8 mouse cellular contexts compared by ENCODE assay signal in the genomic region with DNA sequence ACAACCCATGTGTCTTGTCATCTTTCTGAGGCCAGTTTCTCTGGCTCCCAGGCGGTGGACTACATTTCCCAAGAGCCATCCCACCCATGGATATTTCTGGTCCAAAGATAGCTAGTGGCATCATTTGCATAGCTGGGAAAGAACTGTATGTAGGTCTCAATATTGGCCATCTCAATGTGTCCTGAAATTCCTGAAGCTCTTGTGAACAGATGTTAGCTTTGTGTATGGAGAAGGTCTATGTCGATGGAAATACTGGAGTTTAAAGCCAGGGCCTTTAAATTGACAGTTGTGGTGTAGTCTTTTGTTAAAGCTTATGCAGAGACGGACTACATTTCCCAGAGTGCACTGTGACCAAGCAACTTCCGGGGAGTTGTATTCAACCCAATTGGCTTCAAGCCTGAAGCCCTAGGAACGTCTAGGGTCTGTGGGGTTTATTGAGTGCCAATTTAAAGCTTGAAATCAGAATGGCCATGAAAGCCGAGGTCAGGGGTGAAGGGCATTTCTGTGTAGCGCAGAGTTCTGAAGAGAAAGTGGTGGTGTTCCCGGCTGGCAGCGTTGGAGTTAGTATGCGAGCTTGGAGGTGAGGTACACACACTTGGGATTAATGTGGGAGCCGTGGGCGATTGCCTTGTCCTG. TPM values are rescaled to one million over a fixed set of nuclear protein-coding genes. Genes with fewer than 3 reads are reported as not detected.
A peak's percentile ranks its signal among the peaks of the same experiment; 100 is the strongest.
DNase-seq lines count a peak whose midpoint lies in the region; ATAC-seq and TF ChIP-seq lines count a peak whose summit lies in the region.

No protein-coding gene starts in this region.

- peaks cover 24% of the 10 kb centered on the region for H3K4me1 ChIP-seq in E14TG2a.4 (replicated peaks; ENCODE audit: low read depth, low read length)
- peaks cover 9% of the 10 kb centered on the region; the same call in 1 of the 2 replicates for H3K4me1 ChIP-seq in forebrain, embryonic 11.5 days (replicated peaks; ENCODE audit: control insufficient read depth, insufficient read depth, low read length)
- H3K4me1 ChIP-seq in heart, embryonic 16.5 days (ENCODE audit: control insufficient read depth, insufficient read depth, low read length) = peaks cover 21% of the 10 kb centered on the region
- peaks cover 53% of the 10 kb centered on the region for H3K4me1 ChIP-seq in liver, embryonic 13.5 days (replicated peaks)
- H3K4me1 ChIP-seq in stomach, embryonic 14.5 days (ENCODE audit: control insufficient read depth, insufficient read depth, low read length) = peaks cover 10% of the 10 kb centered on the region; the same call in 1 of the 2 replicates

- 5% methylated on average over 12 of the region's 12 CpGs for WGBS in forebrain, embryonic 11.5 days
- WGBS in heart, embryonic 16.5 days = 2% methylated on average over 12 of the region's 12 CpGs
- 4% methylated on average over 12 of the region's 12 CpGs for WGBS in liver, embryonic 13.5 days (ENCODE audit: insufficient replicate concordance)
- WGBS in stomach, embryonic 14.5 days = 4% methylated on average over 12 of the region's 12 CpGs

- H3K27ac ChIP-seq in forebrain, embryonic 11.5 days (ENCODE audit: low read depth, low read length) = 0 out of 2 replicates have a peak overlapping the region, but pooled peaks have one; percentile 12
- peak overlapping the region; percentile 82 for H3K27ac ChIP-seq in heart, embryonic 16.5 days (ENCODE audit: low read length)
- H3K27ac ChIP-seq in liver, embryonic 13.5 days = peak overlapping the region; percentile 80
- H3K27ac ChIP-seq in stomach, embryonic 14.5 days (ENCODE audit: low read length) = no peak overlapping the region

- peaks cover 15% of the 10 kb centered on the region for H3K36me3 ChIP-seq in E14TG2a.4 (ENCODE audit: insufficient read depth, low read length)
- H3K36me3 ChIP-seq in forebrain, embryonic 11.5 days (ENCODE audit: control insufficient read depth, insufficient read depth, low read length) = no peaks in the 10 kb centered on the region; the same call in 1 of the 2 replicates
- peaks cover 7% of the 10 kb centered on the region for H3K36me3 ChIP-seq in heart, embryonic 16.5 days (ENCODE audit: control insufficient read depth, insufficient read depth)
- H3K36me3 ChIP-seq in liver, embryonic 13.5 days = peaks cover 23% of the 10 kb centered on the region
- H3K36me3 ChIP-seq in stomach, embryonic 14.5 days (ENCODE audit: control insufficient read depth, insufficient read depth, low read length) = peaks cover 5% of the 10 kb centered on the region; the same call in 1 of the 2 replicates

- TF ChIP-seq CTCF in E14TG2a.4 (conservative IDR thresholded peaks at IDR 0.05; ENCODE audit: low read length) = no peak

- H3K9me3 ChIP-seq in E14TG2a.4 (ENCODE audit: low read length) = peaks cover 15% of the 10 kb centered on the region
- no peaks in the 10 kb centered on the region for H3K9me3 ChIP-seq in forebrain, embryonic 11.5 days (ENCODE audit: control insufficient read depth, low read length)
- H3K9me3 ChIP-seq in heart, embryonic 16.5 days (replicated peaks; ENCODE audit: control insufficient read depth, low read length) = no peaks in the 10 kb centered on the region
- no peaks in the 10 kb centered on the region for H3K9me3 ChIP-seq in liver, embryonic 13.5 days (replicated peaks)
- no peaks in the 10 kb centered on the region for H3K9me3 ChIP-seq in stomach, embryonic 14.5 days (ENCODE audit: control insufficient read depth, low read depth, low read length)

- peak overlapping the region; percentile 60 for H3K4me2 ChIP-seq in forebrain, embryonic 11.5 days (ENCODE audit: low read depth, low read length, severe bottlenecking)
- H3K4me2 ChIP-seq in heart, embryonic 16.5 days (ENCODE audit: low read depth, low read length) = peak overlapping the region; percentile 84
- peak overlapping the region; percentile 81 for H3K4me2 ChIP-seq in liver, embryonic 13.5 days
- peak overlapping the region; percentile 69 for H3K4me2 ChIP-seq in stomach, embryonic 14.5 days (replicated peaks; ENCODE audit: low read depth, low read length)

- peak overlapping the region; percentile 67 for H3K9ac ChIP-seq in forebrain, embryonic 11.5 days (ENCODE audit: low read length)
- H3K9ac ChIP-seq in heart, embryonic 16.5 days (ENCODE audit: low read length) = peak overlapping the region; percentile 81
- H3K9ac ChIP-seq in liver, embryonic 13.5 days = peak overlapping the region; percentile 71
- H3K9ac ChIP-seq in stomach, embryonic 14.5 days (replicated peaks; ENCODE audit: low read depth, low read length) = peak overlapping the region; percentile 43; the same call in 1 of the 2 replicates

- ATAC-seq in forebrain, embryonic 11.5 days (replicated peaks; ENCODE audit: low FRiP score) = peak; percentile 76
- peak; percentile 71 for ATAC-seq in heart, embryonic 16.5 days (replicated peaks; ENCODE audit: extremely low read depth, insufficient read depth, low FRiP score)
- ATAC-seq in liver, embryonic 13.5 days (ENCODE audit: low read depth) = peak; percentile 63
- peak; percentile 53; the same call in 1 of the 2 replicates for ATAC-seq in stomach, embryonic 14.5 days (ENCODE audit: insufficient number of reproducible peaks, insufficient read depth, low FRiP score, low read depth)

- DNase-seq in c-Kit-positive CD71-positive TER-119-negative erythroid progenitor cells, embryonic 14.5 days (ENCODE audit: low read depth) = peak; percentile 85
- DNase-seq in forebrain, embryonic 11.5 days (ENCODE audit: low spot score) = peak; percentile 72
- DNase-seq in kidney, postnatal 25 days = peak; percentile 77 to 79
- peak; percentile 63 for DNase-seq in liver, embryonic 13.5 days
- peak; percentile 68 to 71 for DNase-seq in natural killer cell, adult 2 months (ENCODE audit: low spot score in 2 of 2)

- peak overlapping the region; percentile 82 for H3K4me3 ChIP-seq in E14TG2a.4 (replicated peaks; ENCODE audit: low read length)
- H3K4me3 ChIP-seq in forebrain, embryonic 11.5 days (ENCODE audit: low read depth, low read length) = peak overlapping the region; percentile 61
- H3K4me3 ChIP-seq in heart, embryonic 16.5 days (ENCODE audit: low read length) = peak overlapping the region; percentile 81
- H3K4me3 ChIP-seq in liver, embryonic 13.5 days (replicated peaks) = peak overlapping the region; percentile 73
- H3K4me3 ChIP-seq in stomach, embryonic 14.5 days (ENCODE audit: low read depth, low read length) = peak overlapping the region; percentile 56

- H3K27me3 ChIP-seq in E14TG2a.4 (ENCODE audit: insufficient read depth, low read length) = no peaks in the 10 kb centered on the region
- H3K27me3 ChIP-seq in forebrain, embryonic 11.5 days (ENCODE audit: control insufficient read depth, insufficient read depth, low read length) = no peaks in the 10 kb centered on the region
- no peaks in the 10 kb centered on the region for H3K27me3 ChIP-seq in heart, embryonic 16.5 days (ENCODE audit: control insufficient read depth, insufficient read depth, low read length)
- no peaks in the 10 kb centered on the region for H3K27me3 ChIP-seq in liver, embryonic 13.5 days
- no peaks in the 10 kb centered on the region for H3K27me3 ChIP-seq in stomach, embryonic 14.5 days (ENCODE audit: control insufficient read depth, insufficient read depth, low read length)

RNA-seq across cellular contexts. Expression of gene Zfp790, which starts 2.8 kb away (rescaled TPM):
- 18.6 and 19.0 TPM in 2 replicates for polyA plus RNA-seq in forebrain, embryonic 11.5 days (2014; fragmentation: Nextera tagmentation; extraction: Ambion mirVana)
- polyA plus RNA-seq in heart, embryonic 16.5 days (2015; fragmentation: Nextera tagmentation; extraction: Ambion mirVana) = 12.6 and 12.9 TPM in 2 replicates
- polyA plus RNA-seq in liver, embryonic 13.5 days (2015; fragmentation: Nextera tagmentation; extraction: Ambion mirVana) = 3.5 and 5.0 TPM in 2 replicates
- 13.5 and 16.6 TPM in 2 replicates for polyA plus RNA-seq in stomach, embryonic 14.5 days (2014; fragmentation: Nextera tagmentation; extraction: Ambion mirVana)

RNA-seq across cellular contexts. Expression of gene Zfp940, which starts 34.7 kb away (rescaled TPM):
- 10.7 and 11.3 TPM in 2 replicates for polyA plus RNA-seq in forebrain, embryonic 11.5 days (2014; fragmentation: Nextera tagmentation; extraction: Ambion mirVana)
- polyA plus RNA-seq in heart, embryonic 16.5 days (2015; fragmentation: Nextera tagmentation; extraction: Ambion mirVana) = 1.5 TPM in 2 replicates
- polyA plus RNA-seq in liver, embryonic 13.5 days (2015; fragmentation: Nextera tagmentation; extraction: Ambion mirVana) = 1.1 and 1.5 TPM in 2 replicates
- polyA plus RNA-seq in stomach, embryonic 14.5 days (2014; fragmentation: Nextera tagmentation; extraction: Ambion mirVana) = 6.3 and 6.5 TPM in 2 replicates

RNA-seq across cellular contexts. Expression of gene Zfp30, which starts 34.9 kb away (rescaled TPM):
- polyA plus RNA-seq in forebrain, embryonic 11.5 days (2014; fragmentation: Nextera tagmentation; extraction: Ambion mirVana) = 10.2 and 11.0 TPM in 2 replicates
- 6.2 and 6.9 TPM in 2 replicates for polyA plus RNA-seq in heart, embryonic 16.5 days (2015; fragmentation: Nextera tagmentation; extraction: Ambion mirVana)
- polyA plus RNA-seq in liver, embryonic 13.5 days (2015; fragmentation: Nextera tagmentation; extraction: Ambion mirVana) = 0.54 and 0.68 TPM in 2 replicates
- polyA plus RNA-seq in stomach, embryonic 14.5 days (2014; fragmentation: Nextera tagmentation; extraction: Ambion mirVana) = 8.6 and 10.2 TPM in 2 replicates

RNA-seq across cellular contexts. Expression of gene Zfp420, which starts 41.0 kb away (rescaled TPM):
- 10.4 and 13.4 TPM in 2 replicates for polyA plus RNA-seq in forebrain, embryonic 11.5 days (2014; fragmentation: Nextera tagmentation; extraction: Ambion mirVana)
- polyA plus RNA-seq in heart, embryonic 16.5 days (2015; fragmentation: Nextera tagmentation; extraction: Ambion mirVana) = 4.2 and 5.4 TPM in 2 replicates
- polyA plus RNA-seq in liver, embryonic 13.5 days (2015; fragmentation: Nextera tagmentation; extraction: Ambion mirVana) = 1.3 and 1.4 TPM in 2 replicates
- 8.8 and 12.2 TPM in 2 replicates for polyA plus RNA-seq in stomach, embryonic 14.5 days (2014; fragmentation: Nextera tagmentation; extraction: Ambion mirVana)

RNA-seq across cellular contexts. Expression of gene Zfp84, which starts 50.4 kb away (rescaled TPM):
- polyA plus RNA-seq in forebrain, embryonic 11.5 days (2014; fragmentation: Nextera tagmentation; extraction: Ambion mirVana) = 15.5 and 17.3 TPM in 2 replicates
- 8.9 and 9.8 TPM in 2 replicates for polyA plus RNA-seq in heart, embryonic 16.5 days (2015; fragmentation: Nextera tagmentation; extraction: Ambion mirVana)
- polyA plus RNA-seq in liver, embryonic 13.5 days (2015; fragmentation: Nextera tagmentation; extraction: Ambion mirVana) = 3.5 and 4.9 TPM in 2 replicates
- polyA plus RNA-seq in stomach, embryonic 14.5 days (2014; fragmentation: Nextera tagmentation; extraction: Ambion mirVana) = 13.9 and 16.3 TPM in 2 replicates
